Mouse (Mus musculus): ENCODE data around the gene Klhdc10. TPM values are rescaled to one million over a fixed set of nuclear protein-coding genes. Genes with fewer than 3 reads are reported as not detected.

The Klhdc10 gene
- polyA plus RNA-seq (2017; shearing (Covaris generic)): 12.2 TPM

DNA sequence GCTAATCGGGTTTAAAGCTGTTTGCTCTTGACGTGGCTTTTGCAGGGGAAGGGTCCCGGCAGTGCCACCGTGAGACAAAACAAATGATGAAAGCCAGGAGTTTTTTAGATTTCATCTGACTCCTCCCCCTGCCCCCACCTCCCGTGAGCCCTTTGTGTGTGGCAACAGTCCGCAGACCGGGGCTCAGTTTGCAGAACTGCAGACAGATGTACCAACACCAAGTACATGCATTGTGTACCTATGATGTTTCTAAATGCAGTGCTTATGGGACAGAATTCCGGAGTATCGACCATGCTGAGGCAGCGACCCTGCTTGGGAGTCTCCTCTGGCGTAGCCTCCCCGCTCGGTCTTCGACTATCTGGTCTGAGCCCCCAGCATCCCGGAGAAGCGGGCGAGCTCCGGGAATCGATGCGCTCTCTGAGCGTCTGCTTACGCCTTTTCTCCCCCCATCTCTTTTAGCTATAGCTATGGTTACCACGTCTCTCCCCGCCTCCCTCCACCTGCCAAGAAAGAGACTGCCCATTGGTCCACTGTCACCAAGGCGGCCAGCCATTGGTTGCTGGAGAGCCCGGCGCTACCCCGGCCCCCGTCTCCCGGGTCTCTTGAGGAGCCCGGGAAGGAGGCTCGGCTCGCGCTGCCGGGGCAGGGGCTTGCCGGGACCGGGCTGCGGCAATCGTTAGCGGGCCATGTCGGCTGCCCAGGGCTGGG is at the start of gene Klhdc10:
Gene Klhdc10 (plus strand): TSS at position 561 of the 708 bp plus-strand sequence.

DNA sequence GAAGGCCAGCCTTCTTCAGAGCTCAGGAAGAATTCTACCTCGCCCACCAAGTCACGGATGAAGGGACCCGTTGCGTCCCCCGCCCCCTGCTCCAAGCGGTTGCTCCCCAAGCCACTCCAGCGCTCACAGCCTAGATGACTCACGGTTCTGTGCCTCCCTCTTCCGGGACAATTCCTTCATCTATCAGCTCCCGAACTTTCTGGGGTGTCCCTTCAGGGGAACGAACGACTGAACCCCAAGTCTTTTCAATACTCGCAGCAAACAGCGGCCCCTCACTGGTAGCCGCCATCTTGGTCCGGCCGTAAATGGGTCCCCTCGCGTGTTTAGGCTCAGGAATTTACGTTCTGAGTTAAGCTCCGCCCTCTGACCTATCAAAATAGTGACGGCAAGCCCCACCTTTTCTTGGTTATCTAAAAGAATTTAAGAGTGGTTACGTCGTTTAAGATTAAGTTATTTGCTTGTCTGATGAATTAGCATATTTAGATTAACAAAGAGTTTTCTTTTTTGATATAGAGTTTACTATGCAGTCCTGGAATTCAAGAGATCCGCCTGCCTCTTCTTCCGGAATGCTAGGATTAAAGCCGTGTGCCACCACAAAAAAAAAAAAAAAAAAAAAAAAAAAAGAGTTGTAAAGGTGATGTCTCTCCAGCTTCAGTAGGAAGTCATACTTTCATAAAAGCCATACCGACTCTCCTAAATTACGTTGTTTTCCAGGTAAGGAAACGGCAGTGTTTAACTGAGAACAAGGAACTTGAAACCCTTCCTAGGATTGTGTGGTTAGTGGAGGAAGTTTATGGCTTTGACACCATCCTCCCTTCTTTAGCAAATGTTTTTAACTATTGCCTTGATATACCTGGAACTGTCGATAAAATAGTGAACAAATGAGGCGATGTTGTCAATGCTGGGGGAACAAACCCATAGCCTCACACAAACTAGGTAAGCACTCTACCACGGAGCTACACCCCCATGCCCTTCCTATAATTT is 10.7 kb upstream of the Klhdc10 start, which contains the start of gene Zc3hc1:
Gene Zc3hc1 (minus strand): TSS at position 315 of the 984 bp plus-strand sequence.

Other genes with a start within 250 kb of the Klhdc10 start
- 182 TPM for gene Ube2h, start 97.3 kb upstream of the Klhdc10 start, polyA plus RNA-seq (2017; shearing (Covaris generic))
- 37.7 TPM for gene Zc3hc1, start 10.8 kb upstream of the Klhdc10 start, polyA plus RNA-seq (2017; shearing (Covaris generic))
- 57.3 TPM for gene Tmem209, start 107.9 kb downstream of the Klhdc10 start, polyA plus RNA-seq (2017; shearing (Covaris generic))
- gene Ssmem1, start 108.0 kb downstream of the Klhdc10 start, polyA plus RNA-seq (2017; shearing (Covaris generic)): not detected
- gene Cpa2, start 139.7 kb downstream of the Klhdc10 start, polyA plus RNA-seq (2017; shearing (Covaris generic)): 0.17 TPM
- gene Cpa4, start 166.5 kb downstream of the Klhdc10 start, polyA plus RNA-seq (2017; shearing (Covaris generic)): not detected
- not detected for gene Cpa5, start 209.1 kb downstream of the Klhdc10 start, polyA plus RNA-seq (2017; shearing (Covaris generic))
- not detected for gene Cpa1, start 237.3 kb downstream of the Klhdc10 start, polyA plus RNA-seq (2017; shearing (Covaris generic))

Data from CD4-positive, CD25-positive, alpha-beta regulatory T cell (primary cell).